Mouse (Mus musculus): Measurements from ENCODE around the gene Trove2.

The Trove2 gene

GRCm38 (mm10) chr1:143776446-143777411 lies at the start of gene Trove2, which contains the start of gene Uchl5:
Gene Trove2, minus strand, starts transcription at chr1:143777068.
Gene Uchl5, plus strand, starts transcription at chr1:143777272.
- peak; percentile 99 for DNase-seq

GRCm38 (mm10) chr1:143822677-143823076 lies 45.8 kb upstream of the Trove2 start:
- no peak for DNase-seq

- no peak for DNase-seq
Measured at GRCm38 (mm10) chr1:143820096-143820877, 43.4 kb upstream of the Trove2 start.

- DNase-seq = peak; percentile 91
Measured at GRCm38 (mm10) chr1:143813676-143814360, 37.0 kb upstream of the Trove2 start.

- DNase-seq = no peak
Measured at GRCm38 (mm10) chr1:143809062-143809461, 32.2 kb upstream of the Trove2 start.

- DNase-seq = no peak
Measured at GRCm38 (mm10) chr1:143803537-143803936, 26.7 kb upstream of the Trove2 start.

- DNase-seq = peak; percentile 55
Measured at GRCm38 (mm10) chr1:143788584-143789227, 11.8 kb upstream of the Trove2 start.

- no peak for DNase-seq
Measured at GRCm38 (mm10) chr1:143777558-143778218, 820 bp upstream of the Trove2 start.

GRCm38 (mm10) chr1:143773909-143774308 lies 3.0 kb downstream of the Trove2 start:
- DNase-seq = no peak

- no peak for DNase-seq
Measured at GRCm38 (mm10) chr1:143773082-143773481, 3.8 kb downstream of the Trove2 start.

GRCm38 (mm10) chr1:143770444-143771109 lies 6.3 kb downstream of the Trove2 start:
- DNase-seq = peak; percentile 53

- DNase-seq = no peak
Measured at GRCm38 (mm10) chr1:143766238-143766637, 10.6 kb downstream of the Trove2 start.

GRCm38 (mm10) chr1:143765801-143766200 lies 11.1 kb downstream of the Trove2 start:
- no peak for DNase-seq

- DNase-seq = no peak
Measured at GRCm38 (mm10) chr1:143764443-143764842, 12.4 kb downstream of the Trove2 start.

- DNase-seq = no peak
Measured at GRCm38 (mm10) chr1:143762159-143762558, 14.7 kb downstream of the Trove2 start.

- no peak for DNase-seq
Measured at GRCm38 (mm10) chr1:143745871-143746270, 31.0 kb downstream of the Trove2 start.

GRCm38 (mm10) chr1:143742186-143742585 lies 34.7 kb downstream of the Trove2 start:
- no peak for DNase-seq

- DNase-seq = no peak
Measured at GRCm38 (mm10) chr1:143741331-143741730, 35.5 kb downstream of the Trove2 start.

- no peak for DNase-seq
Measured at GRCm38 (mm10) chr1:143740581-143740980, 36.3 kb downstream of the Trove2 start.

- peak; percentile 94 for DNase-seq
Measured at GRCm38 (mm10) chr1:143739361-143740350, 37.2 kb downstream of the Trove2 start.

Data from kidney, postnatal 10 days (tissue).